Mouse (Mus musculus) G1E-ER4 (cell line): ENCODE measurements around the gene Arnt2. TPM values are rescaled to one million over a fixed set of nuclear protein-coding genes. Genes with fewer than 3 reads are reported as not detected.

ENCODE experiments used
- GATA1 ChIP-seq: IDR thresholded peaks from one replicate; pipeline ENCODE4 v1.8.0; 2012; ENCODE audit warnings: low read length, inconsistent platforms
- polyA plus RNA-seq: library from polyadenylated mRNA; stranded (reverse); fragments of >175 nt; gene quantifications from 2 replicates; pipeline ENCODE4 v1.2.3, GENCODE M21; 2012

Arnt2 gene
- polyA plus RNA-seq, 1 experiment: not detected

- TF ChIP-seq GATA1: no peak
These were observed 2.6 kb upstream of the Arnt2 start for GRCm38 (mm10) chr7:84412570-84412969.

- no peak for TF ChIP-seq GATA1
These were observed 608 bp downstream of the Arnt2 start for GRCm38 (mm10) chr7:84409241-84409895.

GRCm38 (mm10) chr7:84408282-84408681, 1.7 kb downstream of the Arnt2 start:
- TF ChIP-seq GATA1: no peak

- no peak for TF ChIP-seq GATA1
These were observed 6.6 kb downstream of the Arnt2 start for GRCm38 (mm10) chr7:84403371-84403770.

GRCm38 (mm10) chr7:84401641-84402455, 8.1 kb downstream of the Arnt2 start:
- no peak for TF ChIP-seq GATA1

GRCm38 (mm10) chr7:84397320-84397719, 12.7 kb downstream of the Arnt2 start:
- no peak for TF ChIP-seq GATA1

- no peak for TF ChIP-seq GATA1
These were observed 13.4 kb downstream of the Arnt2 start for GRCm38 (mm10) chr7:84396581-84396980.

- TF ChIP-seq GATA1: no peak
These were observed 22.1 kb downstream of the Arnt2 start for GRCm38 (mm10) chr7:84387826-84388225.

- TF ChIP-seq GATA1: no peak
These were observed 23.5 kb downstream of the Arnt2 start for GRCm38 (mm10) chr7:84386472-84386871.

- no peak for TF ChIP-seq GATA1
These were observed 25.2 kb downstream of the Arnt2 start for GRCm38 (mm10) chr7:84384778-84385177.

- no peak for TF ChIP-seq GATA1
These were observed 25.9 kb downstream of the Arnt2 start for GRCm38 (mm10) chr7:84384086-84384485.

- no peak for TF ChIP-seq GATA1
These were observed 27.6 kb downstream of the Arnt2 start for GRCm38 (mm10) chr7:84382346-84382745.

GRCm38 (mm10) chr7:84380810-84381209, 29.2 kb downstream of the Arnt2 start:
- TF ChIP-seq GATA1: no peak

- TF ChIP-seq GATA1: no peak
These were observed 32.6 kb downstream of the Arnt2 start for GRCm38 (mm10) chr7:84377330-84377729.

GRCm38 (mm10) chr7:84373691-84374090, 36.3 kb downstream of the Arnt2 start:
- no peak for TF ChIP-seq GATA1

- TF ChIP-seq GATA1: no peak
These were observed 37.1 kb downstream of the Arnt2 start for GRCm38 (mm10) chr7:84372871-84373270.

- TF ChIP-seq GATA1: no peak
These were observed 37.7 kb downstream of the Arnt2 start for GRCm38 (mm10) chr7:84372280-84372679.
